Mouse (Mus musculus): Measurements from ENCODE around the gene Tmf1. TPM values are rescaled to one million over a fixed set of nuclear protein-coding genes. Genes with fewer than 3 reads are reported as not detected.

Tmf1 gene
- total and polyA plus RNA-seq, 3 experiments = 12.7 to 26.4 (median 22.3) TPM

GRCm38 (mm10) chr6:97209201-97209600 lies 30.3 kb upstream of the Tmf1 start (continued):
- no peak for TF ChIP-seq ZMIZ1 (IDR thresholded peaks at IDR 0.05; ENCODE audit: low read depth, low read length)
- TF ChIP-seq MEF2A (IDR thresholded peaks at IDR 0.05; ENCODE audit: borderline replicate concordance, low read depth, low read length) = no peak
- no peak for TF ChIP-seq HCFC1 (IDR thresholded peaks at IDR 0.05; ENCODE audit: low read depth, low read length)

GRCm38 (mm10) chr6:97208406-97208805 lies 29.5 kb upstream of the Tmf1 start:
- no peak overlapping the region for H3K27ac ChIP-seq (ENCODE audit: insufficient read depth, low read depth)
- DNase-seq (ENCODE audit: extremely low read depth) = no peak

DNA sequence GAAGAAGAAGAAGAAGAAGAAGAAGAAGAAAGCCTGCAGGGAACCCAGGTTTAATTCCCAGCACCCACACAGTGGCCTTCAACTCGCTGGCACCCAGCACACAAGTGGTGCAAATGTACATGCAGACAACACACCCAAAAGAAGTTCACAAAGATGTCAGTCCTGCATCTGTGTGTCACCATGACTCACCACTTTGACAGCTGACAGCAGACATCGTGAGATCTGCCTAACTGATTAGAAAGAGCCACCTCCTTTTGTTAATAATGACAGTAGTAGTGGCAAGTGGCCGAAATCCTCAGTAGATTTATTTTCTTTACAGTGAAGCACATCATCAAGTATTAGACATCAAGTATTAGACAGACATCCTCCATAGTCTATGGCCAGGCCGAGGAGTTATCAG lies 28.2 kb upstream of the Tmf1 start:
- DNase-seq (ENCODE audit: extremely low read depth) = no peak
- Histone ChIP-seq H3K79me2 (replicated peaks; ENCODE audit: control insufficient read depth, extremely low read depth, insufficient read depth, poor library complexity, severe bottlenecking) (peaks cover 28% of the 10 kb centered on the region), H3K9me3 (replicated peaks; ENCODE audit: low read length) (no peaks in the 10 kb centered on the region), H3K27ac (ENCODE audit: insufficient read depth, low read depth) (no peak overlapping the region), H3K4me2 (ENCODE audit: insufficient read depth, low read depth, poor library complexity, severe bottlenecking) (no peak overlapping the region), H3K4me1 (ENCODE audit: control insufficient read depth in 1 of 2, insufficient read depth in 2 of 2) (peaks cover 2 to 51% of the 10 kb centered on the region in 2 experiments), H3K36me3 (replicated peaks in 1 of 2; ENCODE audit: control insufficient read depth in 1 of 2, insufficient read depth in 1 of 2, low read length in 1 of 2) (peaks cover 0 to 2% of the 10 kb centered on the region in 2 experiments), H3K9ac (ENCODE audit: insufficient read depth, low read depth) (no peak overlapping the region), H3K4me3 (replicated peaks in 1 of 3; ENCODE audit: low read depth in 2 of 3, low read length in 2 of 3, poor library complexity in 1 of 3) (no peak overlapping the region), H3K27me3 (replicated peaks) (no peaks in the 10 kb centered on the region)
- TF ChIP-seq GABPA (IDR thresholded peaks at IDR 0.05; ENCODE audit: insufficient replicate concordance, low read depth, low read length) = no peak
- TF ChIP-seq JUND (conservative IDR thresholded peaks at IDR 0.05; ENCODE audit: low read depth, low read length) = no peak
- TF ChIP-seq POLR2A (IDR thresholded peaks at IDR 0.05; ENCODE audit: low read depth, low read length) = no peak
- no peak for TF ChIP-seq ZMIZ1 (IDR thresholded peaks at IDR 0.05; ENCODE audit: low read depth, low read length)
- no peak for TF ChIP-seq RAD21 (IDR thresholded peaks at IDR 0.05; ENCODE audit: low read depth, low read length)
- no peak for TF ChIP-seq EP300 (IDR thresholded peaks at IDR 0.05; ENCODE audit: low read length)
- no peak for TF ChIP-seq KAT2A (IDR thresholded peaks at IDR 0.05; ENCODE audit: insufficient replicate concordance, low read length)
- no peak for TF ChIP-seq ZKSCAN1 (IDR thresholded peaks at IDR 0.05; ENCODE audit: borderline replicate concordance, low read depth, low read length)
- TF ChIP-seq HCFC1 (IDR thresholded peaks at IDR 0.05; ENCODE audit: low read depth, low read length) = no peak
- TF ChIP-seq ETS1 (conservative IDR thresholded peaks at IDR 0.05; ENCODE audit: low read depth, low read length) = no peak
- dilution Hi-C loops (cut with MboI; ENCODE audit: extremely low pct_ligation_motif_present, extremely low pct_unique_long_range_greater_than_20kb, low sequenced_read_pairs) (no loop called here), in situ Hi-C loops (cut with MboI; ENCODE audit: low pct_ligation_motif_present, low pct_unique_long_range_greater_than_20kb, low sequenced_read_pairs) (loop anchor here (25.0 kb wide), 1 partner anchor 630 kb away; no protein-coding TSS in a partner anchor)

More at GRCm38 (mm10) chr6:97208406-97208805, 29.5 kb upstream of the Tmf1 start:
- Histone ChIP-seq H3K36me3 (replicated peaks in 1 of 2; ENCODE audit: control insufficient read depth in 1 of 2, insufficient read depth in 1 of 2, low read length in 1 of 2) (peaks cover 0 to 3% of the 10 kb centered on the region in 2 experiments), H3K27me3 (replicated peaks) (no peaks in the 10 kb centered on the region), H3K9me3 (replicated peaks; ENCODE audit: low read length) (no peaks in the 10 kb centered on the region), H3K9ac (ENCODE audit: insufficient read depth, low read depth) (no peak overlapping the region), H3K4me3 (replicated peaks in 1 of 3; ENCODE audit: low read depth in 2 of 3, low read length in 2 of 3, poor library complexity in 1 of 3) (no peak overlapping the region), H3K79me2 (replicated peaks; ENCODE audit: control insufficient read depth, extremely low read depth, insufficient read depth, poor library complexity, severe bottlenecking) (peaks cover 30% of the 10 kb centered on the region), H3K4me1 (ENCODE audit: control insufficient read depth in 1 of 2, insufficient read depth in 2 of 2) (peaks cover 4 to 54% of the 10 kb centered on the region in 2 experiments; a peak in 3 of 4 replicates), H3K4me2 (ENCODE audit: insufficient read depth, low read depth, poor library complexity, severe bottlenecking) (no peak overlapping the region)
- in situ Hi-C loops (cut with MboI; ENCODE audit: low pct_ligation_motif_present, low pct_unique_long_range_greater_than_20kb, low sequenced_read_pairs) (loop anchor here (25.0 kb wide), 1 partner anchor 629 kb away; no protein-coding TSS in a partner anchor), dilution Hi-C loops (cut with MboI; ENCODE audit: extremely low pct_ligation_motif_present, extremely low pct_unique_long_range_greater_than_20kb, low sequenced_read_pairs) (no loop called here)
- TF ChIP-seq HCFC1 (IDR thresholded peaks at IDR 0.05; ENCODE audit: low read depth, low read length) = no peak
- no peak for TF ChIP-seq ZNF384 (IDR thresholded peaks at IDR 0.05; ENCODE audit: low read depth, low read length)
- no peak for TF ChIP-seq CHD1 (IDR thresholded peaks at IDR 0.05; ENCODE audit: low read depth, low read length)
- no peak for TF ChIP-seq ZKSCAN1 (IDR thresholded peaks at IDR 0.05; ENCODE audit: borderline replicate concordance, low read depth, low read length)
- TF ChIP-seq ELF1 (IDR thresholded peaks at IDR 0.05; ENCODE audit: low read depth, low read length) = no peak
- TF ChIP-seq SIN3A (IDR thresholded peaks at IDR 0.05; ENCODE audit: low read length) = no peak
- TF ChIP-seq JUN (IDR thresholded peaks at IDR 0.05; ENCODE audit: insufficient read depth, low read depth, low read length) = no peak
- TF ChIP-seq MAFK (IDR thresholded peaks at IDR 0.05; ENCODE audit: insufficient replicate concordance, low read length) = no peak
- no peak for TF ChIP-seq PAX5 (IDR thresholded peaks at IDR 0.05; ENCODE audit: low read length)
- no peak for TF ChIP-seq NRF1 (IDR thresholded peaks at IDR 0.05; ENCODE audit: low read depth, low read length)
- no peak for TF ChIP-seq NELFE (IDR thresholded peaks at IDR 0.05; ENCODE audit: low read depth, low read length)
- no peak for TF ChIP-seq MAZ (IDR thresholded peaks at IDR 0.05; ENCODE audit: low read depth, low read length)
- no peak for TF ChIP-seq MAX (IDR thresholded peaks at IDR 0.05; ENCODE audit: low read length)
- no peak for TF ChIP-seq MEF2A (IDR thresholded peaks at IDR 0.05; ENCODE audit: borderline replicate concordance, low read depth, low read length)
- TF ChIP-seq BHLHE40 (IDR thresholded peaks at IDR 0.05; ENCODE audit: low read depth, low read length) = no peak

Measured in CH12.LX (cell line).